Mouse (Mus musculus) myocyte (in vitro differentiated cells): ENCODE results near the gene Rfk.

Experiments
- MAX ChIP-seq: IDR thresholded peaks from one replicate; pipeline ENCODE4 v1.6.1; 2011; ENCODE audit warnings: low read depth, mild to moderate bottlenecking, control low read depth
- MYOG ChIP-seq, 3 experiments: IDR thresholded peaks; one replicate each; pipeline ENCODE4 v1.6.1; 2011; ENCODE audit warnings: control low read depth in 2 of 3, low read depth in 2 of 3, mild to moderate bottlenecking in 2 of 3; ENCODE audit not compliant: insufficient read length in 2 of 3, control insufficient read depth in 1 of 3, insufficient read depth in 1 of 3
- POLR2A ChIP-seq: IDR thresholded peaks from one replicate; pipeline ENCODE4 v1.6.1; 2011; ENCODE audit warnings: low read depth, mild to moderate bottlenecking, control low read depth, moderate library complexity; ENCODE audit not compliant: insufficient read length
- REST ChIP-seq: IDR thresholded peaks from one replicate; pipeline ENCODE4 v1.6.1; 2011; ENCODE audit warnings: mild to moderate bottlenecking, control low read depth, moderate library complexity; ENCODE audit not compliant: insufficient read depth, insufficient read length
- USF1 ChIP-seq: IDR thresholded peaks from one replicate; pipeline ENCODE4 v1.6.1; 2011; ENCODE audit warnings: low read depth, mild to moderate bottlenecking, control low read depth, moderate library complexity

GRCm38 (mm10) chr19:17354362-17354761, 39.5 kb upstream of the Rfk start:
- TF ChIP-seq USF1, result no peak
- no peak for TF ChIP-seq POLR2A
- TF ChIP-seq REST, result no peak
- no peak for TF ChIP-seq MYOG (IDR thresholded peaks at IDR 0.05; ENCODE audit: control insufficient read depth in 1 of 3, insufficient read depth in 1 of 3, insufficient read length in 2 of 3, low read depth in 2 of 3)
- TF ChIP-seq MAX, result no peak
